Mouse (Mus musculus) stomach, postnatal 0 days (tissue): ENCODE results near the gene Skor1. TPM values are rescaled to one million over a fixed set of nuclear protein-coding genes. Genes with fewer than 3 reads are reported as not detected.
A peak's percentile ranks its signal among the peaks of the same experiment; 100 is the strongest.

Experiments
- ATAC-seq: fragments of 200-750 bp; cut with Nextera tagmentation; 2 replicates; pipeline ENCODE4 v1.8.0; 2017; ENCODE audit not compliant: low FRiP score, low TSS enrichment
- DNase-seq: peaks from one replicate; pipeline ENCODE4 v3.0.0-alpha.2; 2016; ENCODE audit warnings: low spot score
- H3K27ac ChIP-seq: fragments of 300-500 bp; sonication (generic); replicated peaks from 2 replicates; pipeline ENCODE4 v1.5.1; 2014; ENCODE audit warnings: mild to moderate bottlenecking, control low read depth
- H3K27me3 ChIP-seq: fragments of 300-500 bp; sonication (generic); 2 replicates; pipeline ENCODE4 v1.6.1; 2014; ENCODE audit warnings: low read length; ENCODE audit not compliant: control insufficient read depth, insufficient read depth
- H3K36me3 ChIP-seq: fragments of 300-500 bp; sonication (generic); 2 replicates; pipeline ENCODE4 v1.6.1; 2014; ENCODE audit warnings: low read length, mixed read lengths; ENCODE audit not compliant: control insufficient read depth, insufficient read depth
- H3K4me1 ChIP-seq: fragments of 300-500 bp; sonication (generic); replicated peaks from 2 replicates; pipeline ENCODE4 v1.6.1; 2014; ENCODE audit warnings: antibody characterized with exemption; ENCODE audit not compliant: control insufficient read depth, insufficient read depth
- H3K4me2 ChIP-seq: fragments of 300-500 bp; sonication (generic); replicated peaks from 2 replicates; pipeline ENCODE4 v1.6.1; 2014; ENCODE audit warnings: low read depth, mild to moderate bottlenecking, control low read depth, moderate library complexity
- H3K4me3 ChIP-seq: fragments of 300-500 bp; sonication (generic); 2 replicates; pipeline ENCODE4 v1.5.1; 2014; ENCODE audit warnings: low read depth, low read length, control low read depth
- H3K9ac ChIP-seq: fragments of 300-500 bp; sonication (generic); 2 replicates; pipeline ENCODE4 v1.6.1; 2014; ENCODE audit warnings: mild to moderate bottlenecking, low read length, control low read depth, mixed read lengths
- H3K9me3 ChIP-seq: fragments of 300-500 bp; sonication (generic); 2 replicates; pipeline ENCODE4 v1.6.1; 2016; ENCODE audit warnings: low read length; ENCODE audit not compliant: control insufficient read depth
- CTCF ChIP-seq: IDR thresholded peaks from 2 replicates; pipeline ENCODE4 v1.5.1; 2016; ENCODE audit warnings: antibody characterized with exemption, low read depth, mild to moderate bottlenecking, moderate library complexity
- EP300 ChIP-seq: optimal IDR thresholded peaks from 2 replicates; pipeline ENCODE3; 2016; ENCODE audit warnings: antibody characterized with exemption
- WGBS: fragments of 180-500 bp; shearing (Covaris S2); extraction: QIAGEN DNeasy Blood & Tissue Kit; methylation state at CpG from one replicate; pipeline ENCODE4 v1.1.7; 2014; 5-methylcytosine and 5-hydroxymethylcytosine counted together
- polyA plus RNA-seq: library from polyadenylated mRNA; unstranded; fragments of >200 nt; fragmentation: Nextera tagmentation; extraction: Ambion mirVana; gene quantifications from 2 replicates; pipeline ENCODE4 v1.2.1, GENCODE M21; 2015

Skor1 gene
- polyA plus RNA-seq, 1 experiment from 2014 or later, result not detected

DNA sequence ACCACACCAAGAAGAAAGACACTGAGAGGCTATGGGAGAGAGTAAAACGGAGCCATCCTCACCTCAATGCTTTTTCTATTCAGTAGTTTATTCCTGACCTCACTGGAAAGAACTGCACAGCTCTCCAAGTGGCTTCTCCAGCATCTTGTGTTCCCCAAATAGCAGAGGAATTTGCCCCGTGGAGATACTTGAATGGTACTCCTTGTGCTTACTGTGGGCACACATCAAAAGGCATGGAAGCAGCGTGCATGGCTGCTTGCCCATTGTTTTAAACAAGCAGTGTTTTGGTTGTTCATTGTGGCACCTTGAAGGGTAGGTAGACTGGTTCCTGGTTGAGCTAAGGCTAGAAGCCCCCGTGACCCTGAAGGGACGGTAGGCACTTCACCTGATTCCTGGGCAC, 48.1 kb downstream of the Skor1 start:
- WGBS, result 88% methylated on average over 5 of the region's 5 CpGs
- Histone ChIP-seq H3K9me3 (no peaks in the 10 kb centered on the region), H3K27ac (no peak overlapping the region), H3K4me2 (no peak overlapping the region), H3K36me3 (no peaks in the 10 kb centered on the region), H3K4me1 (no peaks in the 10 kb centered on the region), H3K9ac (no peak overlapping the region), H3K27me3 (no peaks in the 10 kb centered on the region), H3K4me3 (no peak overlapping the region)
- ATAC-seq (no peak), DNase-seq (no peak)
- TF ChIP-seq EP300, result no peak
- no peak for TF ChIP-seq CTCF

DNA sequence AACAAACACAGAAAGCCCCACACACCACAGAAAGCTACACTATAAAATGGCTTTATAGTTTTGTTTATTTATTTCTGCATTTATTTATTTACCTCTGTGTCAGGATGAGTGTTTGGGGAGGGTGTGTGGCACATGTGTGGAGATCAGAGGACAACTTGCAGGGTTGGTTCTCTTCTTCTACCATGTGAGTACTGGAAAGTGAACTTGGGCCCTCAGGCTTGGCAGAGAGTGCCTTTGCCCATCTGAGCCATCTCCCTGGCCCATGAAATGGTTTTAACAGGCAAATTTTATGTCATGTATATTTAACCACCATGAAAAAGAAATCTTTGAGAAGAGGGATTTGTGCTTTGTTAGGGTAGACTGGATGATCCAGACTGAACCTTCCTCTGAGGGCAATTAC, 48.9 kb downstream of the Skor1 start:
- Histone ChIP-seq H3K36me3 (no peaks in the 10 kb centered on the region), H3K9me3 (no peaks in the 10 kb centered on the region), H3K4me3 (no peak overlapping the region), H3K4me1 (no peaks in the 10 kb centered on the region), H3K4me2 (no peak overlapping the region), H3K27me3 (no peaks in the 10 kb centered on the region), H3K9ac (no peak overlapping the region), H3K27ac (no peak overlapping the region)
- DNase-seq (no peak), ATAC-seq (no peak)
- TF ChIP-seq CTCF (no peak), EP300 (no peak)

DNA sequence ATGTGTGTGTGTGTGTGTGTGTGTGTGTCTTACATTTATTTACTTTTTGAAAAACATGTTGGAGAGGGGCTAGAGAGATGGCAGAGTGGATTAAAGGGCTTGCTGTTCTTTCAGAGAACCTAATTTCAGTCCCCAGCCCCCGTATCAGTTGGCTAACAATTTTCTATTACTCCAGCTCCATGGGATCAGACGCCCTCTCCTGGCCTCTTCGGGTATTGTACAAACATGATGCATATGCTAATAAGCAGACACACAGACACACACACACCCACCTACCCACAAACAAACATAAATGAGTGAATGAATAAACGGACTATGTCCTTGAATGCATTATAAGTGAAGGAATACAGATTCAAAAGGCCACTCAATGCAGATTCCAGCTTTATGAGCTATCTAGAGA, 49.4 kb downstream of the Skor1 start:
- no peaks in the 10 kb centered on the region for H3K36me3 ChIP-seq
- H3K27me3 ChIP-seq, result no peaks in the 10 kb centered on the region
- no peak for DNase-seq
- TF ChIP-seq EP300, result no peak
- peak; percentile 42 for TF ChIP-seq CTCF
- no peak overlapping the region for H3K9ac ChIP-seq
- no peak overlapping the region for H3K4me2 ChIP-seq
- no peaks in the 10 kb centered on the region for H3K9me3 ChIP-seq
- no peak overlapping the region for H3K4me3 ChIP-seq
- ATAC-seq, result no peak
- 88% methylated on average over 4 of the region's 4 CpGs for WGBS
- H3K4me1 ChIP-seq, result no peaks in the 10 kb centered on the region
- H3K27ac ChIP-seq, result no peak overlapping the region

DNA sequence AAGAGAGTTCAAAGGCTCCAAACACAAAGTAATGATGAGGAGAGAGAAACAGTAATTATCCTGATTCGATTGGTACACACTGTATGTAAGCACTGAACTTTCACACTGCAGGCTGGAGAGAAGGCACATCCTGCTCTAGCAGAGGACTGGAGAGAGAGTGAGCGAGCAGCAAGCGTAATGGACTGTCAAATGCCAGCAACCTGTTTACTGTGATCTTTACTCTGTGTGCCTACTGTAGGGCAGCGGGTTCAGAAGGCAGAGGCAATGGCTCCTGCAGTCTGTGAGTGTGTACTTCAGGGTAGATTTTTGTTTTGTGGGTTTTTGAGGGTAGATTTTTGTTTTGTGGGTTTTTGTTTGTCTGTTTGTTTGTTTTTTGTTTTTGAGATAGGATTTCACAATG, 49.9 kb downstream of the Skor1 start:
- Histone ChIP-seq H3K27ac (no peak overlapping the region), H3K4me1 (no peaks in the 10 kb centered on the region), H3K9me3 (no peaks in the 10 kb centered on the region), H3K9ac (no peak overlapping the region), H3K27me3 (no peaks in the 10 kb centered on the region), H3K4me2 (no peak overlapping the region), H3K36me3 (no peaks in the 10 kb centered on the region), H3K4me3 (no peak overlapping the region)
- DNase-seq (no peak), ATAC-seq (no peak; the same call in 1 of the 2 replicates)
- TF ChIP-seq EP300 (no peak), CTCF (no peak)
- 56% methylated on average over 4 of the region's 4 CpGs for WGBS

GRCm38 (mm10) chr9:63097204-63097603, 51.6 kb downstream of the Skor1 start:
- Histone ChIP-seq H3K9me3 (no peaks in the 10 kb centered on the region), H3K4me1 (no peaks in the 10 kb centered on the region), H3K4me3 (no peak overlapping the region), H3K4me2 (no peak overlapping the region), H3K9ac (no peak overlapping the region), H3K27me3 (no peaks in the 10 kb centered on the region), H3K36me3 (no peaks in the 10 kb centered on the region), H3K27ac (no peak overlapping the region)
- DNase-seq, result no peak
- WGBS, result 54% methylated on average over 1 of the region's 1 CpGs
- TF ChIP-seq CTCF, result no peak
- TF ChIP-seq EP300, result no peak
- peak; percentile 55; the same call in 1 of the 2 replicates for ATAC-seq

GRCm38 (mm10) chr9:63094030-63094429, 54.7 kb downstream of the Skor1 start:
- Histone ChIP-seq H3K4me2 (no peak overlapping the region), H3K4me1 (0 out of 2 replicates have a peak, but pooled peaks cover 2% of the 10 kb centered on the region), H3K4me3 (no peak overlapping the region), H3K9me3 (no peaks in the 10 kb centered on the region), H3K36me3 (no peaks in the 10 kb centered on the region), H3K27ac (no peak overlapping the region), H3K9ac (no peak overlapping the region), H3K27me3 (no peaks in the 10 kb centered on the region)
- TF ChIP-seq CTCF, result no peak
- no peak for TF ChIP-seq EP300
- DNase-seq, result no peak
- no peak for ATAC-seq
- 79% methylated on average over 1 of the region's 1 CpGs for WGBS
